Mouse (Mus musculus) activated CD4-positive, CD25-positive, alpha-beta regulatory T cell, adult 9 weeks (primary cell): Measurements from ENCODE around the gene Wfdc11. TPM values are rescaled to one million over a fixed set of nuclear protein-coding genes. Genes with fewer than 3 reads are reported as not detected.

Source experiments
- polyA plus RNA-seq: library from polyadenylated mRNA; unstranded; fragments of 100-300 nt; shearing (Covaris generic); gene quantifications from one replicate; pipeline ENCODE4 v1.2.1, GENCODE M21; 2017

The Wfdc11 gene
- polyA plus RNA-seq: not detected

DNA sequence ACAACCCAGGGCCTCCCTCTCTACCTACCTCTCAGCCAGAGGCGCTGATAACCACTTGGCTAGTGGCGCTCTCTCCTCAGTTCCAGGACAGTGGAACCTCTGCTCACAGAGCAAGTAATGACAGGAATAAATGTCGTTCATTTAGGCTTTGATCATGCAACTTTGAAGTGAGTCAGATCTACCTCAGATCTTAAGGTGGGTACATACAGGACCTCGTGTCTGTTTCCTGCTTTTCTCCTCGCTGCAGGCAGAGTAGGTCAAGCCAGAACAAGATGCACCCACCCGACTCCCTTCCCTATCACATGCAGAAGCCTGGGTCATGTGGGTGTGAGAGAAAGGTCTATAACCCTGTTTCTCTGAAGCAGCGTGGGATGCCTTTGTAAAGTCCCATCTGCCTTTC lies at the start of gene Wfdc11:
Gene Wfdc11 (minus strand): TSS at position 101 of the 400 bp plus-strand sequence.

DNA sequence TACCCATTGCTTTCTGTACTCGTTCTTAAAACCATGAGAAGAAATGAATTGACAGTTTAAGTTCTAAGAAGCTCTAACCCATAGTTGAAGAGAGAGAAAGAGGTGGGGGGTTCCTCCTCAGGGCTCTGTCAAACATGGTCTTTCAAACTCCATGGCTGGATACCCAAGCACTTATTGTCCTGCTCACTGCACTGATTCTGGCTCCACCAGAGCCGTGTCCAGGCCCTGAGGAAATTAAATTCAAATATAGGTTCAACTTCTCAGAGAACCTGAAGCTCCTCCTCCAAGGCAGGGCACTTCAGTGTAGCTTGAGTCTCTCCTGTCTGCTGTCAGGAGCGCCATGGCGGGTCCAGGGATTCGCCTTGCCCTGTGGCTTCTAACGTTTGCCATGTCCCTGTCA lies 41.1 kb upstream of the Wfdc11 start, which contains the start of gene Spint5:
Gene Spint5 (plus strand): TSS at position 301 of the 400 bp plus-strand sequence.

DNA sequence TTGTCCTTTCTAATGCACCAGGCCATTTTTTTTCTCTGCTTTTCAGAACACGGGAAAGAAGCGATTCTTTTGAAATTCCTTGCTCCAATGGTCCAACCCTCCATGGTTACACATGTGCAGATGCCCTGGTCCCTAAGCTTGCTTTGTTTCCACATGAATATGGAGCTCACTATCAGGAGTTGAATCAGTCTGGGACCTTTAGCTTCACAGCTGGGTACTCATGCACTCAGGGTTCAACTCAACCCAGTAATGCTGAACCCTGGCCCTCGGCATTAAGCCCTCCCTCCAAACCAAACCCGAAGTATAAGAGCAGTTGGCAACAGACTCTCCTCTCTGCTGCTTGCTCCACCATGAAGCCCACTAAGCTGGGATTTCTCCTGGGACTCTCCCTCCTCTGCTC lies 24.3 kb upstream of the Wfdc11 start, which contains the start of gene Spint4:
Gene Spint4 (plus strand): TSS at position 301 of the 400 bp plus-strand sequence.

DNA sequence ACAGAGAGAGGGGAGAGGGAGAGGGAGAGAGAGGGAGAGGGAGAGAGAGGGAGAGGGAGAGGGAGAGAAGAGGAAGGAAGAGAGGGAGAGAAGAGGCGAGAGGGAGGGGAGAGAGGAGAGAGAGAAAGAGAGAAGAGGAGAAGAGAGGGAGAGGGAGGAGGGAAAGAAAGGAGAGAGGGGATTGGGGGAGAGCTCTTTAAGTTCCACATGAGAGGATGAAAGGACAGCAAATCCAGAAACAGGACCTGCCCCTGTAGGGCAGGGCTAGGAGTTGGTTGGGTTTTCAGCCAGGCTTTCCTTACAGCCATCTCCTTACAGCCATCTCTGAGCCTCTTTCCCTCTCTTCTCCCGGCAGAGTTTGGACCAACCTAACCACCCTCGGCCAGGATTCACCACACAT lies 10.9 kb upstream of the Wfdc11 start, which contains the start of gene Wfdc13:
Gene Wfdc13 (plus strand): TSS at position 301 of the 400 bp plus-strand sequence.

DNA sequence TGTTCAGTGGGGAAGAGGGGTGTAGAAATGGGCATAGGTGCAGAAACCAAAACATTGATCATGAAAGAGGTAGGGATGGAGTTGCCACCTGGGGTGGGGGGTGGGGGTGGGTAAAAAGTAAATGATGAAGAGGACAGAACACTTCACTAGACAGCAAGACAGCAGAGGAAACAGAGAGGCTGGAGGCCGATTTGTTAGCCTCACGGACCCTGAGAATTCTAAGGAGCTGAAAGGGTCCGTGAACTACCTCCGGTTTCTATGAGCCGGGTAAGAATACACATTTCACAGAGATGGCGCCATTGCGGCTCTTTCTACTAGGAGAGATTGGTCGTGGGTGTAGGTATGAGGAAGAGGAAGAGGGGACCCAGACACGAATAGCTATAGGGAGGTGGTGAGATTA lies 17.4 kb downstream of the Wfdc11 start, which contains the start of gene Wfdc9:
Gene Wfdc9 (minus strand): TSS at position 101 of the 400 bp plus-strand sequence.

DNA sequence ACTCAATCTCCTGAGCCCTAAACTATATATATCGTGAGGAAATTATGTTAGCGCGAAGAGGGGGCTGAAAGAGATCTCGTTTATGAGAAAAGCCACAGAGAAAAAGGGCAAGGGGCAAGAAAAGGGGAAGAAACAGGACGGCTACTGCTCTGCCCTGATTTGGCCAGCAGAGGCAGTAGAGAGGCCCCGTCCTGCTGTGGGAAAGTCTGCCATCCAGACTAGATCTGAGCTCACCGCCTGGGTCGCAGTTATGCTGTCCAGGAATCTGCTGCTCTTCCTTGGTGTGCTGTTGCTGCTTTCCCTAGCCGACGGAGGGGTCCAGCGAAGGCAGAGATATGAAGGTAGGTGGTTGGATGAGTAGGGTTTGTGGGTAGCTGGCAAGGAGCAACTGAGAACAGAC lies 18.0 kb downstream of the Wfdc11 start, which contains the start of gene Wfdc10:
Gene Wfdc10 (plus strand): TSS at position 189 of the 400 bp plus-strand sequence.

DNA sequence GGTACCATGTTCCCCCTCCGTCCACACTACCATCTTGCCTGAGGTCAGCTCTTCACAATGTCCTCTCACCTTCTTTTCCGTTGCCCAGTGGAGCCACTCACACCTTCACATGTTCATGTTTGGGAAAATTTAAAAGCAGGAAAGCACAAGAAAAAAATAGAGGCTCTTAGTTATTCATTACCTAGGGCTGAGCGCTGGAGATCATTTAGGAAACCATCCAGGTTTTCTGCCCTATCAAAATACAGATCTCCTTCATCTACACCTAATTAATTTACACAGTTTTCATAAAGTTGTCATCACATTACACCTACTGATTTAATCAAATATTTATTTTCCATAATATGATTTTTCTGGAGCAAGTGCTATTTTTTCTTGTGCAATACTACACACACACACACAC lies 35.2 kb downstream of the Wfdc11 start, which contains the start of gene Wfdc16:
Gene Wfdc16 (minus strand): TSS at position 101 of the 400 bp plus-strand sequence.

DNA sequence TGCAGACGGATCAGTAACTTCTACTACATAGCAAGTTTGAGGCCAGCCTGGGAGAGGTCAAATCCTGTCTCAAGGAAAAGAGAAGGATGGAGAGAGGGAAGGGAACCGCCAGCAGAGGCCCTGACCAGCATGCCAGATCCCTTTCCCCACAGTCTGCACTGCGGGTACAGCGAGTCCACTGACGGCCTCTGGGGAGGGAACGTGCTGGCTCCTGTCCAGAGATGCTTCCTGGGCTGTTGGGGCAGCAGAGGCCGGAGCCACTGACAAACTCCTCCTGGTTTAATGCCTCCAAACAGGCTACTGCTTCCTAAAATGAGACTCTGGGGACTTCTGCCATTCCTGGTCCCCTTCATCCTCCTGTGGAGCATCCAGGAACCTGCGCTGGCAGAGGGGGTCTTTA lies 60.4 kb downstream of the Wfdc11 start, which contains the start of the genes Wfdc6b and Wfdc8:
Gene Wfdc6b (plus strand): TSS at position 52 of the 400 bp plus-strand sequence.
Gene Wfdc8 (minus strand): TSS at position 156 of the 400 bp plus-strand sequence.

Other genes starting within 250 kb of the Wfdc11 start
- gene Sdc4, start 230.2 kb downstream of the Wfdc11 start, polyA plus RNA-seq: 36.4 TPM
- gene Sys1, start 217.1 kb downstream of the Wfdc11 start, polyA plus RNA-seq: 23.4 TPM
- 2.2 TPM for gene Gm20458, start 213.1 kb downstream of the Wfdc11 start, polyA plus RNA-seq
- 0.31 TPM for gene Trp53tg5, start 200.4 kb downstream of the Wfdc11 start, polyA plus RNA-seq
- 5.9 TPM for gene Dbndd2, start 188.0 kb downstream of the Wfdc11 start, polyA plus RNA-seq
- 37.1 TPM for gene Pigt, start 176.6 kb downstream of the Wfdc11 start, polyA plus RNA-seq
- gene Wfdc2, start 111.7 kb downstream of the Wfdc11 start, polyA plus RNA-seq: 5.5 TPM
- gene Spint3, start 100.6 kb downstream of the Wfdc11 start, polyA plus RNA-seq: not detected
- gene Wfdc6a, start 88.6 kb downstream of the Wfdc11 start, polyA plus RNA-seq: not detected
- gene Eppin, start 80.5 kb downstream of the Wfdc11 start, polyA plus RNA-seq: not detected
- gene Wfdc6b, start 60.6 kb downstream of the Wfdc11 start, polyA plus RNA-seq: not detected
- gene Wfdc8, start 60.5 kb downstream of the Wfdc11 start, polyA plus RNA-seq: not detected
- gene Wfdc16, start 35.3 kb downstream of the Wfdc11 start, polyA plus RNA-seq: not detected
- gene Wfdc10, start 18.0 kb downstream of the Wfdc11 start, polyA plus RNA-seq: not detected
- gene Wfdc9, start 17.5 kb downstream of the Wfdc11 start, polyA plus RNA-seq: not detected
- not detected for gene Wfdc13, start 11.0 kb upstream of the Wfdc11 start, polyA plus RNA-seq
- gene Spint4, start 24.4 kb upstream of the Wfdc11 start, polyA plus RNA-seq: not detected
- not detected for gene Spint5, start 41.2 kb upstream of the Wfdc11 start, polyA plus RNA-seq
- gene Wfdc3, start 71.8 kb upstream of the Wfdc11 start, polyA plus RNA-seq: not detected
- gene Dnttip1, start 71.9 kb upstream of the Wfdc11 start, polyA plus RNA-seq: 13.0 TPM
- gene Ube2c, start 95.8 kb upstream of the Wfdc11 start, polyA plus RNA-seq: 18.4 TPM
- gene Tnnc2, start 105.9 kb upstream of the Wfdc11 start, polyA plus RNA-seq: not detected
- gene Snx21, start 111.7 kb upstream of the Wfdc11 start, polyA plus RNA-seq: 8.1 TPM
- gene Acot8, start 130.8 kb upstream of the Wfdc11 start, polyA plus RNA-seq: 42.7 TPM
- 9.2 TPM for gene Zswim3, start 131.0 kb upstream of the Wfdc11 start, polyA plus RNA-seq
- gene Zswim1, start 148.6 kb upstream of the Wfdc11 start, polyA plus RNA-seq: 26.5 TPM
- gene Spata25, start 154.4 kb upstream of the Wfdc11 start, polyA plus RNA-seq: 0.60 TPM
- 202 TPM for gene Ctsa, start 158.8 kb upstream of the Wfdc11 start, polyA plus RNA-seq
- gene Neurl2, start 159.4 kb upstream of the Wfdc11 start, polyA plus RNA-seq: 1.9 TPM
- gene Pltp, start 183.6 kb upstream of the Wfdc11 start, polyA plus RNA-seq: 0.87 TPM
- gene Pcif1, start 205.2 kb upstream of the Wfdc11 start, polyA plus RNA-seq: 123 TPM
- gene Zfp335, start 237.7 kb upstream of the Wfdc11 start, polyA plus RNA-seq: 45.3 TPM